Mouse (Mus musculus) CH12F3 (cell line): ENCODE measurements around the gene Tmem256.
"Not testable (repeated sequence)": the region's sequence is repeated elsewhere in the genome, so short reads cannot be mapped to it uniquely, and the experiment has no call there.

Experiments used
- in situ Hi-C: fragments of 300-500 bp; cut with MboI; formaldehyde crosslinking; loops from 2 replicates; pipeline ENCODE4 v1.14.3; 2020; ENCODE audit warnings: low sequenced_read_pairs

The Tmem256 gene

DNA sequence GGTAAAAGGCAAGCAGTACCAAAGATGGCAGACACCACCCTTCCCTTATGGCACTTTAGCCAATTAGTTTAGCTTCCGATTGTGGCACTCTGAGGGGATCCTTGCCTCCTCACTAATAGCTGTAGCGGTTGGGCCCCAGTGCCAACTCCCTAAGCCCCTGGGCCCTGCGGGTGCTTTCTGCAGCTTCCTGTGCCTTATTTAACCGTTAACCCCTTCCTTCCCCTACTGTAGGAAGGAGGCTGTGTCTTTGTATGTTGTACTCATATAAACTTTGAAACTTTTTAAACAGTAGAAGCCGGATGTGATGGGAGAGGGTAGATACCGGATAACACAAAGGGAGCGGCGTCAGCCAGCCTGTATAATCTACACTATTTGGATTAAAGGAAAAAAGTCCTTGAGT lies 12.4 kb downstream of the Tmem256 start:
- in situ Hi-C loops: no loop called here

DNA sequence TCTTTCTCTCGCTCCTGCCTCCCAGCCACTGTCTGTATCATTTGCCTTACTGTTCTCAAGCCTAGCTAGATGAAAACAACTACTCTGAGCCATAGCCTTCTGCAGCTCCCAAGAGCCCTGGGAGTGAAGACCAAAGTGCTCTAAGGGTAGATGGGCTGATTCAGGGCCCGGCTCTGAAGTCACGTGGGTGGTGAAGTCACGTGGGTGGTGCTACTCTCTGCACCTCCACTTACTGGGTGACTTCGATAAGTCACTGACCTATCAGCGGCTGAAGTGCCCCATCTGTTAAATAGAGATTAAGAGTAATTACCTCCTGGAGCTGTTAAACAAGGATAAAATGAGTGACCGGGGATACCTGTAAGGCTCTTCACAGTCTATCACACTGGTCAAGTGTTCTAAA lies 15.7 kb downstream of the Tmem256 start:
- in situ Hi-C loops: no loop called here

DNA sequence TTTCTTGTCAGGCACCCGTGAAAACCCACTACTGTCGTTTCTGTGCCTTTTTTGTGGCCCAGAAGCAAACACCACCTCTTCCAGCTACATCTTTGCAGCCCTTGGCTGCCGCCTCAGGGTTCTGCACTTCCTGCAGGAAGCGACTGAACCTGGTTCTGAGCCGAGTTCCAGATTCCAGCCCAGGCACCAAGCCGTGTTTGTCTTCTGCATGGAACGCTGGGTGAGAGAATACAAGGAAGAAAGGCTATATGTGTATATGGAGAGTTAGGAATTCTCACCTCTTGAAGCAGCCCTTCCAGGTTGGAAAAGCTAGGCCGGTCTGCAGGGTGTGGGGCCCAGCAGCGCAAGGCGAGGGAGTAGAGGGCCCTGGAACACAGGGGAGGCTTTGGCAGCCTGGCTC lies 16.4 kb downstream of the Tmem256 start:
- in situ Hi-C loops: no loop called here

DNA sequence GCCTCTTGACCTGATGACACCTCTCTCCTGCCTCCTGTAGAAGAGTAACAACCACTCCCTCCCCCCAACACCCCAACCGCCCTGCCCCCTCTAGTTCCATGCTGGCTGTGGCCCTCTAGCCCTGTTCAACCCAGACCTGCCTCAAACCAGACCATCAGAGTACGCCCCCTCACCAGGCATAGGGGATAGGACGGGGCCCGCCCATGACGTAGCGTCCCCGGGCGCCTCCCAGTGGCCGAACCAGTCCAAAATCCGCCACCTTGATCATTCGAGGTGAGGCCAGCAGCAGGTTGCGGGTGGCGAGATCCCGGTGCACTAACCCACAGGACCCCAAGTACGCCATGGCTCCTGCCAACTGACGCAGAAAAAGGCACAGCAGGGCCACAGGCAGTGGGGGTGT lies 17.0 kb downstream of the Tmem256 start:
- in situ Hi-C loops: no loop called here

DNA sequence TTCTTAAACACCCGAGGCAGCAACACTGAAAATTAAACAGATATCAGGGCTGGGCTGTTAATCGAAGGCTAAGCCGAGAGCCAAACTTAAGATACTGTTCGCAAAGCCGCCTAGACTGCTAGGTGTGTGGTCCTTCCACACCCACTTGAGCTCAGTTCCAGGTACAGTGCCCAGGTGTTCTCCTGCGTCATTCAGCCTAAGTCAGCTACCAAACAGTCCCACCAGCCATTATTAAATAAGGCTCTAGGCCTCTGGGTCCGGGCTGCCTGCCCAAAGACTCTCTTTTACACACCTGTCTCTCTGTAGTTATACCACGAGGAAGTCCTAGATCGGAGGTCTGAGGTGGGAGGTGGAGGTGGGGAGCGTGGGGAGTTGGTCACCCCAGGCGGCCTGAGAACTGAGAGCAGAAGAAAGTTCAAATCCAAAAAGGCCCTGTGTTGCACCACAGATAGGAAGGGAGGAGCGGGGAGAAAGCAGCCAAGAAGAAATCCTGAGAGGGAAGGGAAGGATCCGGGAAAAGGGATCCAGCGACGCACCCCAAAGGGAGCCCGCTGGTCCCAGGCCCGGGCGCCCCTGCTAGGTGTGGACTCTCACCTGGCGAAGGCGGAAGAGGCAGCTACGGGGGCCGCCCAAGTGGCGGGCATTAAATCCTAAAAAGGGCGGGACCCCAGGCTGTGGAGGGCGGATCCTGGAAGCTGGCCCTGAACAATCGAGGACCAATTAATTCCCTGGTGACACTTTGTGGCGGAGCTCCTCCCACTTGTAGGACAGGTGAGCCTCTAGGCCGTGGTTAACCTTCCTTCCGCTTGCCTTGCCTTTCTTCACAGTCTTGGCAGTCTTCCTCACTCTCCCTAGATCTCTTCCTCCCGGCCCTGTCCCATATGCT lies 20.0 kb downstream of the Tmem256 start, which contains the start of gene Tnk1:
Tnk1 (minus strand) TSS at position 618 of the 886 bp plus-strand sequence.
- in situ Hi-C loops: no loop called here

DNA sequence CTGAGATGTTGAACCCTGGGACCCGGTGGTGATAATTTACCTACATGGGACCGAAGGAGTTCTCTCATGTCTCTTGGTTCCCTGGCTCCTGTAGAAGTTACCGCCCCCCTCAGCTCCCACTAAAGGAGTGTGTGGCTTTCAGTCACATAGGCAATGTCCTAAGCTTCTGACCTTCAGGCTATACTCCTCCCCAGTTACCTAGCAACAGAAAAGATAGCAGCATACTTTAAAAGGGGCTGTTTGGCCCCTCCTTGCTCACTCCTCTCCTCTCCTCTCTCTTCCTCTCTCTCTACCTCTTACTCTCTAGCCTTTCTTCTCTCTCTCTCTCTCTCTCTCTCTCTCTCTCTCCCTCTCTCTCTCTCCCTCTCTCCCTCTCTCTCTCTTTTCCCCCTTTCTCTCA lies 25.4 kb downstream of the Tmem256 start:
- in situ Hi-C loops: not testable (repeated sequence)

DNA sequence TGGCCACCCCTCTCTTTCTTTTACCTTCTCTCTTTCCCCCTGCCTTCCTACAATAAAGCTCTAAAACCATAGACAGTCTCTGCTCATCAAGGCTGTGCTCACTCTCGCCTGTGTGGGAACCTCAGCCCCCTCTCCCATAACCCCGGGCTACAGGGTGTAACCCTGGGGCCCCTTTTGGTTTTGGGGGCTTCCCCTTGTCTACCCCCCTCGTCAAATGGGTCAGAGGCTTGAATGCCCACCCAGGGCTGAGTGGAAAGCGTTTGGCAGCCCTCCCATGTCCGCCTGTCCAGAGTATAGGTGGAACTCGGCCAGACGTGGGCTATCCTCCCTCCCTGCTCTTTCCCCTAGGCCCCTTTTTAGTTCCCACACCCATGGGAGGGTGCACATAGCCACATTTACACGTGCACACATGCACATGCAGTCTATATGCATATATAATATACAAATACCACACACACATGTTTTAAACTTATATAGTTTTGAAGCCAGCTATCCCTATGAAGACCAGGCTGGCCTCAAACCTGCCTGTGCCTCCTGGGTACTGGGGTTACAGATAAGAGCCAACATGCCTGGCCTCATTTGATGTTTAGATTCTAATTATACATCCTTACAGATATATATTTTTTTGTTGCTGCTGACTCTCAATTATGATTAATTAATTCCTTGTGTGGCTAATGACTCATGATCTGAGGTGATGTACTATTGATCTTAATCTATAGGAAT lies 26.0 kb downstream of the Tmem256 start:
- in situ Hi-C loops: no loop called here

DNA sequence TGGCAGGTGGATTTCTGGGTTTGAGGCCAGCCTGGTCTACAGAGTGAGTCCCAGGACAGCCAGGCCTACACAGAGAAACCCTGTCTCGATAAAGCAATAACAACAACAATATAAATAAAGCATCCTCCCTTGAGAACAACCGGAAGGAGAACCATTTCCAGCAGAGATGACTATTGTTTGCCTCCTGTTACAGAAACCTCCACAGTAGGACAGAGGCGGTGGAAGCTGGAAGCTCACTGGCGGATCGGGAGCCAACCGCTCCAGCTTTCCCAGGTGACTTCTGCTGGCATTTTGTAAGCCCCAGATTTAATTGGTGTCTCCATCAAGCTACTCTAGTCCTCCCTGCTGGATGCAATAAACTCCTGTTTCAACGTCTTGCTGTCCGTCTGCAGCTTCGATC lies 27.2 kb downstream of the Tmem256 start:
- in situ Hi-C loops: no loop called here

DNA sequence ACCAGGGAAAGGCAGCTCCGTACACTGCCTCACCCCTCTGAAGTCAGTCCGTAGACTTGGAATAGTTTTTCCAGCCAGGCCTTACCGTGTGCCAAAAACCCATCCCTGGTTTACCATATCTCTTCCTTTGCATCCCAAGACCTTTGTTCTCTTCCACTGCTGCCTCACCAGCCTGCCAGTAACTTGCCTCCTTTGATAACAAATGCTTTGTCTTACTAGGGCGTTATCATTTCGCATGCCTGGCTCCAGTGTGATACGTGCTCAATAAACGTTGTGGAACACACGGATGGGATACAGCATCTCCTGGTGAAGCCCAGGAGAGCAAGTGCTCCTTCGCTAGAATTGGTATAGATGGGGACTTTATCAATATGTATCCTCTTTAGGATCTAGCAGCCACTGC lies 29.0 kb downstream of the Tmem256 start:
- in situ Hi-C loops: no loop called here

DNA sequence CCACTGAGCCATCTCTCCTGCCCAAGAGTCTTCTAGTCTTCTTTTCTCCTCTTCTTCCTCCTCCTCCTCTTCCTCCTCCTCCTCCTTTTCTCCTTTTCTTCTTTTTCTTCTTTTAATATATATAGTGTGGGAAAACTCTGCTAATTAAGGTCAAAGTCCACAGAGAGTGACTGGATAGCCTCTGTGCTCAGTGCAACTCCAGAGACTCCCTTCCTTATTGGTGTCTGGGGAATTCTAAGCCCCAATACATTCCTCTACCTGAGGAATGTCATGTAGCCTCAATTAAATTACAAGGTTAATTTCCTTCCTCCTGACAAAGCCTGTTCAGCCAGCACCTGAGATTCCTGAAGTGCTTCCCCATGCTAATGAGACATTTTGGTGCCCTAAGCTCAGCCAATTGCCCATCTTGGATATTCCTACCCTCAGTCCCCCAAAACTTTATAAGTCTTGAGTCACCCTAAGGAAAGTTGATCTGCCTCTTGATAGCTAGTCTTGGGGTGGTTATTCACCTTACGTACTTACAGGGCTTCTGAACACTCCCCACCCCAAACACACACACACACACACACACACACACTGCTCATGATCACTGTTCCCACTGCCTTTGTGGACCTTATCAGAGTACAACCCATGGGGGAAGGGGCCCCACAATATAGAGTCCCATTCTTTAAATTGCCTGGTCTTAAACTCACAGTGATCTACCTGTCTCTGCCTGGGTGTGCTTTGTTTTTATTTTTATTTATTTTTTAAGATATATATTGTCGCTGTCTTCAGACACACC lies 32.2 kb downstream of the Tmem256 start:
- in situ Hi-C loops: loop anchor here (10.0 kb wide), 1 partner anchor 126 kb away; no protein-coding TSS in a partner anchor

DNA sequence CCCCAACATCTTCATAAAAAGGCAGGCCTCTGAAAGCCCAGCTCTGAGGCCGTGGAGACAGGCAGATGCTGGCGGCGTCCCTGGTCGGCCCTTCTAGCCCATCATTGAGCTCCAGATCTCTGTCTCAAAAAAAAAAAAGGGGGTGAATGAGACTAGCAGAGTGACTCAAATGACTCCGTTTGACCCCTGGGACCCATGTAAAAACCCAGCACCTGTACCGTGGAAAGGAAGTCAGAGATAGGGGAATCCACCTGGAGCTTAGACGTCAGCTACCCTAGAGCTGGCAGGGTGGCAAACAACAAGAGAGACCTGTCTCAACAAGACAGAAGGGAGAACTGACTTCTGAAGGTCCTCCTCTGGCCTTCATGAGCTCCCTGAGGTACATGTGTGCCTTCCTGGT lies 33.5 kb downstream of the Tmem256 start:
- in situ Hi-C loops: loop anchor here (10.0 kb wide), 1 partner anchor 127 kb away; no protein-coding TSS in a partner anchor

DNA sequence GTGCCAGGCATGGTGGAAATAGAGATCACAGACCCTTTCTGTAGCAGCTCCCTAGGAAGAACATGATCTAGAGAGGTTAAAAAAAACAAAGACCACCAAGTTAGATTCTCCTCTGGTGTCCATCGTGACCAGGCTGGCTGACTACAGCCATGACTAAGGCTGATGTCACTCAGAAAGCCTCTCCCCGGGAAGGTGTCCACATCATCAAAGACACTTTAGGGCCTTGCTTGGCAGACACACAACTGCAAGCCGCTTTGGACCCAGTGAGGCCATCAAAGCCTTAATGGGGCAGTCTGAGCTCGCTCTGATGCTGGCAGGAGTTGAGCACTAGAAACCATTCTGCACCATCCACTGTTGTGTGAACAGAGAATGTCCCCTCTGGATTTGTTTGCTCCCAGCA lies 34.1 kb downstream of the Tmem256 start:
- in situ Hi-C loops: loop anchor here (10.0 kb wide), 1 partner anchor 128 kb away; no protein-coding TSS in a partner anchor

DNA sequence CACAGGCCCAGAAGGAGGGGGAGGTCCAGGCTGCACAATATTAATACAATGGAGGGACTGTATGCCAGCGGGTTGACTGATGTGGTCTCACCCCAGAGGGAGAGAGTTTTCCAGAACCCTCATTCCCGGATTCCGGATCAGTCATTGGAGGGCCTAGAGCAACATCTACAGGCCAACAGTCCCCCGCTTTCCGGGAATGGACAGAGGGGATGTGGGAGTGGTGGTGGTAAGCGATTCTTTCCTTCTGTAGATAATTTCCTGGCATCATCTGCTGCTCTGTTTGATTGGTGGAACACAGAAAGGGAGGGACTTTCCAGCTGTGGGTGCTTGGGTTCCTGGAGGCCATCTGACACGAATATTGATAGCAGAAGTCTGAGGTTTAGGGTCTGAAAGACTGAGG lies 37.9 kb downstream of the Tmem256 start:
- in situ Hi-C loops: loop anchor here (10.0 kb wide), 1 partner anchor 131 kb away; no protein-coding TSS in a partner anchor

DNA sequence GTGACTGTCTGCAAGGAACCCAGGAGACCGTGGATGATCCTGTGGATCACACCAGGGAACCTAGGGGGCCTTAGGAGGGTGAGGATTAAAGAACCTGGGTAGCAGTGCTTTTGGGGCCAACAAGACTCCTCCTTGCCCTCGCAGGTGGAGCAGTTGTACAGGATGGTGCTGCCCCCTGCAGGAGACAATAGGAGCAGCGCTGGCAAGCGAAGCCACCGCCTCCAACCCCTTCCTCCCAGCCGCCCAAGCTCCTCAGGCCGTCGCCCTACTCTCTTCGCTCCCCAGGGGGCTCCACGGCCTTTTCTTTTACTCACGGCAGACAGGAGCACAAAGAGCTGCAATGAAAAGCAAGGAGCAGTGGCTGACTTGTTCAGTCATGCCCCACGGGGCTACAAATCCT lies 38.6 kb downstream of the Tmem256 start:
- in situ Hi-C loops: loop anchor here (10.0 kb wide), 1 partner anchor 132 kb away; no protein-coding TSS in a partner anchor

DNA sequence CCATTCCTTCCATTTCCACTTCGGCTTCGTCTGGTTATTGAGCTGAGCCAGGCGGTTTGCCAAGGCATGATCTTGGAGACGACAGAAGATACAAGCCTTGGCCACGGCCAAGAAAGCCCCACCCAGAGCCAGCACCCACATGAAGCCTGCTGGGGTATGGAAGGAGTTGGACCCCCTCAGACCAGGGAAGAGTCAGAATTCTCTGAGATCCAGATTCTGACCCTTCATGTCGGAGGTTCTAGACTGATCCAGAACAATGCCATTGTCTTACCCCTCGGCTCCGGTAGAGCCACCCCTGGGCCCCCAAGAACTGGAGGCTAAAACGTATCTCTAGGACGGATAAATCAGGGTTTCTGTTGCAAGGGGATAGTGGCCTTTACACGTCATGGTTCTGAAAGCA lies 39.6 kb downstream of the Tmem256 start, which contains the start of gene Tmem95:
Tmem95 (minus strand) TSS at position 141 of the 400 bp plus-strand sequence.
- in situ Hi-C loops: loop anchor here (10.0 kb wide), 1 partner anchor 133 kb away; no protein-coding TSS in a partner anchor

DNA sequence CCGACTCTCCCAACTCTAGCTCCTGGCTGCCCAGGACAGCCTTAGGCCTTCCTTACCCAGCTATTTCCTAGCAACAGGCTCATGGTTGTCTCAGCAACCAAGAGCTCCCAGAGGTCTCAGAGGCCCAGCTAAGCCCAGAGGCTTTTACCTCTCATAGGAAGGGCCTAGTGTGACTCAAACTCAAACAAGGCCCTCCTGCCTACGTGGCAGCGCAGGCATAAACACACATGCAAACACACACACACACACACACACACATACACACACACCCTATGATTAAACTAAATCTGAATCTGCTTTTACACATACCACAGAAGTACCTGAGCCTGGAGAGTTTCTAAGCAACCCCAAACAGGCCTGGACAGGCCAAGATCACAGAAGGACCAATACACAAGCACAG lies 40.1 kb downstream of the Tmem256 start:
- in situ Hi-C loops: loop anchor here (10.0 kb wide), 1 partner anchor 134 kb away; no protein-coding TSS in a partner anchor

DNA sequence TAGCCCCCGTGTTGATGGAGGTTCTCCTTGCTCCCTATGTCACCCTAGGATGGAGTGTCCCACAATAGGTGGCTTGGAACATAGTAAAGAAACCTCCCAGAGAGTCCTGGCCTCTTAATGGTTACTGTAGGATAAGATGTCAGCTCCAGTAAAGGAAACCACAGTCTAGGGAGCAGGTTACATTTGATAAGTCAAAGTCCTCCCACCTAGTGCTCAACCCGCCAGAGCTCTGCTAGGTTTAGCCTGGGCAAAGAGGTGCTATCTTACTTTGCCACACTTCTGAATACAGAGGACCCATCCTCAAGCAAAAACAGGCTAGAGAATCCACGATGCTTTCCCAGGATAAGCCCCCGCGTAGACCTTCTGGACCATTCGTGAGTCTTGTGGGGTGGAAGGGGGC lies 40.6 kb downstream of the Tmem256 start:
- in situ Hi-C loops: loop anchor here (10.0 kb wide), 1 partner anchor 134 kb away; no protein-coding TSS in a partner anchor

DNA sequence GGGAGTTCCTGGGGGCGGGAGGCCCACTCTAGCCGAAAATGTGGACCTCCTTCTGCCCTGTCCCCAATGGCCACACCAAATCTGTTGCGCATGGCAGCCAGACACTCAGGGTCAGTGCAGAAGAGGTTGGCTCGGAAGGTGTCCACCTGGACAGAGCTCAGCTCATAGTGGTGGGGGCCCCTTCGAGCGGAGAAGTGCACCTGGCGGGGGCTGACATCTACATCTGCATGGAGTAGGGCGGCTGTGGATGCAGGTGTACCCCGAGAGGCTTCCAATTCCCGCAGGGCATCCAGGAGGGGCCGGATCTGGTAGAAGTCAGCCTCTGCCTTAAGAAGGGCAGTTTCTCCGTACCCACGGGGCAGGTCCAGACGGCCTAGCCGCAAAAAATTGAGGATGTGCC lies 41.4 kb downstream of the Tmem256 start:
- in situ Hi-C loops: loop anchor here (10.0 kb wide), 1 partner anchor 135 kb away; no protein-coding TSS in a partner anchor

DNA sequence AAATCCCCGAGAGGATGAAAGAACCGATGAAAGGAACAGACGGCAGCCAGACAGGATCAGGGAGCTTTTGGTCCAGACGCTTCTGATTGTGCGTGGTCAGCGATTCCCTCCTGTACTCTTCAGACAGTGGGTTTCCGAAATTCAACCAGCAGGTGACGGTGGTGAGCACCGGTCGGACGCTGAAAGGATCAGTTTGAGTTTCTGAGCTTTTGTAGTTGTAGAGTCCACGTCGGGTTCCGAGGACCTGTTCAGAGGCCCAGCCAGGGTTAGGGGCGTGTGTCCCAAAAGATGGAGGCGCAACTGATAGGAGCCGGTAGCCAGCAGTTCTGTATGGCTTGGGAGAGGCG lies 42.2 kb downstream of the Tmem256 start:
- in situ Hi-C loops: no loop called here

DNA sequence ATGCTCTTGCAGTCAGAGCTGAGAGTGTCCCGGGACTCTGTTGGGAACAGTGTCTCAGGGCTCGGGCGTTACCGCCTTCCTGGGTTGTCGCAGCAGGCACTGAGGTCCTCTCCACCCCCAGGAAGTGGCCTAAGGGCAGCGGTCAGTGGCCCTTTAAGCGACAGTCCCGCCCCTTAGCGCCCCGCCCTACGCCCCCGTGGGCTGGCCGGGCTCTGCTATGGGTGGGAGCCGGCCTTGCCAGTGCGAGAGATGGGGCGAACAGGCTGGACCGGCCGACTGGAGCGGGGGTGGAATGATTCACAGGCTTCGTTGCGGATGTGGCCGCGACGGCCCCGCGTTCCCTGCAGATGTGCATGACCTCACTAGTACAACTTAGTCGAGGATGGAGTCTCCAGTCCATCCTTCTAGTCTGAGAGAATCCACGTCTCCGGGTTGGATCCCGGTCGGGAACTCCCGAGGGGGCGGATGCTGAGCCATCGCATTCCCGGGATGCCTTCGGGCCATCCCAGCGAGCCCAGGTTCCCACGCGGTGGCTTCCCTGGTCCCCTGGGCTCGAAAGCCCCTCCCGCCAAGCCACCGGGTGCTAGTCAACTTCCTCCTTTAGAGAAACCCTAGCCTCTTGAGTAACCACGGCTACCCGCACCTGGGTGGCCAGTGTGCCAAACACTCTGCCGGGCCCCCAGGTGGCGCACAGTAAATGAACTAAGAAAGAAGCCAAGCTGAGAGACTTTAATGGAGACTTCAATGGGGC lies 42.7 kb downstream of the Tmem256 start, which contains the start of gene Kctd11:
Kctd11 (minus strand) TSS at position 554 of the 751 bp plus-strand sequence.
- in situ Hi-C loops: no loop called here
